Mouse (Mus musculus) hindbrain, embryonic 10.5 days (tissue): ENCODE measurements at regions not wholly inside any gene's neighbourhood (a gene's known extent, or its start where the extent isn't known, plus 50 kb on each side); places are given as distances from the start of the nearest gene placed in this dataset.
A peak's percentile ranks its signal among the peaks of the same experiment; 100 is the strongest.

Experiments
- DNase-seq: peaks from one replicate; pipeline ENCODE4 v3.0.0-alpha.2; 2017; ENCODE audit warnings: low spot score
- H3K27ac ChIP-seq: fragments of 300-500 bp; sonication (generic); 2 replicates; pipeline ENCODE4 v1.5.1; 2016; ENCODE audit warnings: mild to moderate bottlenecking, moderate library complexity
- H3K27me3 ChIP-seq: fragments of 300-500 bp; sonication (generic); 2 replicates; pipeline ENCODE4 v1.6.1; 2016; ENCODE audit warnings: mild to moderate bottlenecking; ENCODE audit not compliant: poor library complexity, insufficient read depth, severe bottlenecking
- H3K36me3 ChIP-seq: fragments of 300-500 bp; sonication (generic); 2 replicates; pipeline ENCODE4 v1.6.1; 2016; ENCODE audit warnings: mild to moderate bottlenecking, moderate library complexity
- H3K4me1 ChIP-seq: fragments of 300-500 bp; sonication (generic); replicated peaks from 2 replicates; pipeline ENCODE4 v1.6.1; 2016; ENCODE audit warnings: mild to moderate bottlenecking
- H3K4me3 ChIP-seq: fragments of 300-500 bp; sonication (generic); 2 replicates; pipeline ENCODE4 v1.5.1; 2016; ENCODE audit warnings: mild to moderate bottlenecking, moderate library complexity
- H3K9me3 ChIP-seq: fragments of 300-500 bp; sonication (generic); 2 replicates; pipeline ENCODE4 v1.6.1; 2016; ENCODE audit warnings: mild to moderate bottlenecking, moderate library complexity
- WGBS: fragments of 180-500 bp; shearing (Covaris S2); methylation state at CpG from one replicate; pipeline ENCODE4 v1.1.7; 2016; 5-methylcytosine and 5-hydroxymethylcytosine counted together

DNA sequence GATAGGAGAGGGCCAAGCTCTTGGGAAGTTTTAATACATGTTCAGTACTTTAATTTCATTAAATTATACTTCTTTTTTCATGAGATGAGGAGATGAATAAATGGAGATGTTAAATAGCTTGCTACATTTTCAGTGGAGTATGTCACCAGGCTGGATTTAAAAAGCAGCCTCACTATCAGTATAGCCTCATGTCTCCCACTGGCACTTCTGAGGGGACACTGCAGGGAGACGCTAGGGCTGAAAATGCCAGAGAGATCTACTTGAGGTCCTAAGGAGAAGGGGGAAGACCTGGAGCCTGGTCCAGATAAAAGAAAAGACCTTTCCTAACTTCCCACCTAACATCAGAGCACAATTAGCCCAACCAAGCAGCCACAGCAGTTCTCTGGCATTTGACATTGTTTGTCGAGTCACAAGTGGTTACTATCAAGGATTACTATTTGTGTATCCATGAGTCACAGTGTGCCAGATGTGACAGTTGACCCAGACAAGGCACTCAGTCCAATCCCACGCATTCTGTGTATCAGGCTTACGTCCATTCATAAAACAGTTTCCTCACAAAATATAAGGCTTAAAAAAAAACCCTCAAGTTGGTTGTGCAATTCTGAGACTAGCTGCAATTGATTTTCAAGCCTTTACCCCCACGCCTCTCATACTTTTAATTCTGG is 703.8 kb downstream of the Inhba start:
- H3K36me3 ChIP-seq = no peaks in the 10 kb centered on the region
- H3K27me3 ChIP-seq = no peaks in the 10 kb centered on the region
- no peak overlapping the region for H3K4me3 ChIP-seq
- no peak overlapping the region for H3K27ac ChIP-seq
- WGBS = 80% methylated on average over 5 of the region's 5 CpGs
- H3K9me3 ChIP-seq = no peaks in the 10 kb centered on the region
- 0 out of 2 replicates have a peak, but pooled peaks cover 3% of the 10 kb centered on the region for H3K4me1 ChIP-seq
- DNase-seq = no peak

DNA sequence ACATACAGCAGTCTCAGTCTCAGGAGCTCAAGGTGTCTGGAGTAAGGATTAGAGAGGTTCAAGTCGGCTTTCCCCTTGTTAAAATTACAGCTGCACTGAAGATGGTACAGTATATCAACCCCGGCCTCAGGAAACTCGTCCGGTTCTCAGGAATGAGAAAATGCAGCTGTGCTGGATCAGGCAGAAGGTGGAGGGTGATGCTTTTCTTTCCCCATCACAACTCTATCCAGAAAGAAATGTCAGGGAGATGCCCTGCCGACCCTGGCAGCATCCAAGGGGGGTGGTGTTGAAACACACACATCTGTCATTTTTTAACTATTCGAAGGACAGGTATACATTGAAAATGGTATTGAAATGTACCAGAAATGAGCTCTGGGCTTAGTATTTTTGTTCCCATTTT is 704.7 kb downstream of the Inhba start:
- no peak overlapping the region for H3K4me3 ChIP-seq
- 0 out of 2 replicates have a peak, but pooled peaks cover 3% of the 10 kb centered on the region for H3K4me1 ChIP-seq
- WGBS = 63% methylated on average over 6 of the region's 6 CpGs
- no peaks in the 10 kb centered on the region for H3K27me3 ChIP-seq
- H3K36me3 ChIP-seq = no peaks in the 10 kb centered on the region
- H3K9me3 ChIP-seq = no peaks in the 10 kb centered on the region
- DNase-seq = no peak
- H3K27ac ChIP-seq = 0 out of 2 replicates have a peak overlapping the region, but pooled peaks have one; percentile 16

DNA sequence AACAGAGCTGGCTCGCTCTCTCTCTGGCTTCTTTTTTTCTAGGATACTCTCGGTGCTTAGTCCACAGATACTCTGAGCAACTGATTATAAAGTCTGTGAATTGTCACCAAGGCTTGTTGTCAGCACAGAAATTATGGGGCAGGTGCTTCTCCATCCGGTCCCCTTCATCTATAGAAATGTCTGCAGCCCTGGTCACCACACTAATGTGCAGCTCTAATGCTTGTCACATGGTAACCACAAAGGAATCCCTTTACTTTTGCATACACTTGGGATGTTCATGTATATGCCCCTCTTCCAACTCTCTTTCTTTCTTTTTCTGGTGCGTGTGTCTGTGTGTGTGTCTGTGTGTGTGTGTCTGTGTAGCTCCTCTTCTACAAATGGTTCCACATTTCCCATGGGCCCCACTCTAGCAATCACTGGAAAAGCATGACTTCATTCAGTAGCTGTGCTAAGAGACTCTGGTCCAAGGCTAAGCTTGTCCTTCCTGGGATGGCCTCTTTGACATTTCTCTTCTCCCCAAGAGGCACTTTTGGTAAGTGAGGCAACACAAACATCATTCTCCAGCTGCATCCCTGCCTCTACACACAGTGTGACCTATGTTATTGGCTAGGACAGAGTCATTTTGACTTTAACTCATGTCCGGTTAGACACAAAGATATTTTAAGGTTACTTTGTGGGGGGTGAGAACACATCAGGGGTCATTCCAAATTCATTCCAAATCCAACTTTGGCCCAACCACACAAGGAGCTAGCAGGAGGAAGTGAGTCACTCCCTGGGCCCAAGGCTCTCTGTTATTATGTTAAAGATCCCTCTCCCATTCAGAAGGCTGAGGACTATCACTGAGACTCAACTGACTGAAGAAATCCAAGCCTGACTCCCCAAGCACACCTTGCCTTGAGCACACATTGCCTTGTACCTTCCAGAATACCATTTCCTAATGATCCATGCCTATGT is 705.4 kb downstream of the Inhba start:
- Histone ChIP-seq H3K27me3 (no peaks in the 10 kb centered on the region), H3K27ac (no peak overlapping the region), H3K4me3 (no peak overlapping the region), H3K4me1 (0 out of 2 replicates have a peak, but pooled peaks cover 3% of the 10 kb centered on the region), H3K36me3 (no peaks in the 10 kb centered on the region), H3K9me3 (no peaks in the 10 kb centered on the region)
- no peak for DNase-seq
- WGBS = 64% methylated on average over 5 of the region's 5 CpGs

DNA sequence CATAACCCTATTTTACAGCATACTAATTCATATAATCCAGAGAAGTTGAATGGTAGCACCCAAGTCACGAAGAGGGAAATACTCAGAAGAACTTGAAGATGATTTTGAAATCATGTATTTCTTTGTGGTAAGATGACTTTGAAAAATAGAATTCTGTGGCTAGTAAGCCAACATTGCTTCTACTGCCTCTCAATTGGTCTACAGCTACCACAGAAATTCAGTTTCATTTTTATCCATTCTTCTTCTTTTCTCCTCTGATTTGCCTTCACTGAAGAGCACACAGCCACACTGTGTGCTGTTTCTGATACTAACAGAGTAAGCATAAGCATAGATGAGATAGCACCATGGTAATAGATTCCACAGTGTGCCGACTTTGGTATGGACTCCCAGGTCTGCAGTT is 708.4 kb downstream of the Inhba start:
- Histone ChIP-seq H3K27me3 (no peaks in the 10 kb centered on the region), H3K9me3 (no peaks in the 10 kb centered on the region), H3K27ac (no peak overlapping the region), H3K4me3 (no peak overlapping the region), H3K36me3 (no peaks in the 10 kb centered on the region), H3K4me1 (0 out of 2 replicates have a peak, but pooled peaks cover 3% of the 10 kb centered on the region)
- 87% methylated on average over 2 of the region's 2 CpGs for whole genome bisulfite sequencing
- no peak for DNase-seq

DNA sequence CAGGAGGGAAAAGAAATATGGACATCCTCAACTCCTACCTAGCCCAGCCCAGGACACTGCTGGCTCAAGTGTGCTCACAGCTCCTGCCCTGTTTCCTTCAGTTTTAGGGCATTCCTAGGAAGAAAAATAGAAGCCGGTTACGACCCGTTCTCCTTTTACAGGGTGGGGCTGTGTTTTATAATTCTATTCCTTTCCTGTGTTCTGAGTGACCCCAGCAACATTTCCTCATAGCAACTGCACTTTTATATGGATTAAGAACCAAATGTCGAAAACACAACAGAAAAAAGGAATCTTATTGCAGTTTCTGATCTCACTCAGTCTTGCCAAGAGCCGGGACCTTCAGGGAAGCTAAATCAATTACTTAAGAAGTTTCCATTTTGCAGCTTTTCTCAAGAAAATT is 713.7 kb downstream of the Inhba start:
- WGBS = 86% methylated on average over 5 of the region's 5 CpGs
- H3K9me3 ChIP-seq = no peaks in the 10 kb centered on the region
- H3K36me3 ChIP-seq = no peaks in the 10 kb centered on the region
- no peaks in the 10 kb centered on the region for H3K27me3 ChIP-seq
- no peak for DNase-seq
- no peak overlapping the region for H3K4me3 ChIP-seq
- H3K4me1 ChIP-seq = no peaks in the 10 kb centered on the region
- no peak overlapping the region for H3K27ac ChIP-seq

DNA sequence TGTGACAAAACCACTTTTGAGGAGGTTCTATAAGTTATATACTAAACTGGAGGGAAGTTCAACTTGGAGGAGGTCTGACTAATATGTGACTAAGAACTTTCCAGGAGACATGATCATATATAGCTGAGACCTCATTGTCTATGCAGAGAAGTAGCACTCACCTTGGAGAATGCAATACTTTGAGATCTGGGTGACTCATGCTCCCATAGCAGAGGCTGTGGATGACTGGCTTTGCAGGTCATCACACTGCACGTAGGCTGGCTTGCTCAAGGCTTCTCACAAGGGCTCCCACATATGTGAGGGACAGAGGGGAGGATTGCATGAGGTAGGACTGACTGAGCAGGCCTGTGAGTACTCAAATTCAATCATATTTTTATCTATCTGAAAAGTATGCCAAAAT is 726.7 kb downstream of the Inhba start:
- 84% methylated on average over 1 of the region's 1 CpGs for WGBS
- Histone ChIP-seq H3K27ac (no peak overlapping the region), H3K27me3 (no peaks in the 10 kb centered on the region), H3K4me3 (no peak overlapping the region), H3K36me3 (no peaks in the 10 kb centered on the region), H3K9me3 (no peaks in the 10 kb centered on the region), H3K4me1 (no peaks in the 10 kb centered on the region)
- DNase-seq = no peak

DNA sequence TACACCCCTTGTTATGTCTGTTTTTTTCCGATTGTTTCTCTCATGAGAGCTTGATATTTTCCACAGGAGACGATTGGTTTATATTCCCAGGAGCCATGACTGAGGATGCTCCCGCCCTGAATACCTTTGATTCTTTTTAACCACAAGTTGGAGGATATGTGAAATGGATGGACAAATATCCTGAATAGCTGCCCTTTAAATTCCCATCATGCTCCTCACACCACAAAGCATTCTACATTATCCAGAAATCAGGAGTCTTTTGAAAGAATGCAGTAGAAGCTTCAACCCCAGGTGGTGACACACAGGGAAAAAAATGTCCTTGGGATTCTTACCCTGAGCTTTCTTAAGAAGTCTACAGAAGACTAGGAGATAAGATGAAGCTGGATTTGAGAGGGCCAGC is 727.9 kb downstream of the Inhba start:
- no peaks in the 10 kb centered on the region for H3K4me1 ChIP-seq
- H3K36me3 ChIP-seq = no peaks in the 10 kb centered on the region
- no peak overlapping the region for H3K4me3 ChIP-seq
- H3K27ac ChIP-seq = no peak overlapping the region
- no peaks in the 10 kb centered on the region for H3K27me3 ChIP-seq
- no peaks in the 10 kb centered on the region for H3K9me3 ChIP-seq
- 90% methylated on average over 3 of the region's 3 CpGs for WGBS
- DNase-seq = no peak

DNA sequence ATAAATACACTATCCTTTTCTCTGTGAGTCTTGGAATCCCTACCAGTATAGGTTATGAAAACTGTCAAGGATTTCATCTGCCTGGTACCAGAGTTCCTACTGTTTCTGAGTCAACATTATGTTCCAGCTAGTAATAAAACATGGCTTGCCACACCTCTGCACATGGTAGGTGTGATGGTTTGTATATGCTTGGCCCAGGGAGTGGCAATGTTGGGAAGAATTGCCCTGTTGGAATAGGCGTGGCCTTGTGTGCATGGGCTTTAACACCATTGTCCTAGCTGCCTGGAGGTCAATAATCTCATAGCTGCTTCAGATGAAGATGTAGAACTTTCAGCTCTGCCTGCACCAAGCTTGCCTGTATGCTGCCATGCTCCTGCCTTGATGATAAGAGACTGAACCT is 732.6 kb downstream of the Inhba start:
- H3K4me3 ChIP-seq = no peak overlapping the region
- DNase-seq = no peak
- 97% methylated on average over 1 of the region's 1 CpGs for WGBS
- no peaks in the 10 kb centered on the region for H3K9me3 ChIP-seq
- no peaks in the 10 kb centered on the region for H3K27me3 ChIP-seq
- no peak overlapping the region for H3K27ac ChIP-seq
- no peaks in the 10 kb centered on the region for H3K4me1 ChIP-seq
- H3K36me3 ChIP-seq = no peaks in the 10 kb centered on the region

DNA sequence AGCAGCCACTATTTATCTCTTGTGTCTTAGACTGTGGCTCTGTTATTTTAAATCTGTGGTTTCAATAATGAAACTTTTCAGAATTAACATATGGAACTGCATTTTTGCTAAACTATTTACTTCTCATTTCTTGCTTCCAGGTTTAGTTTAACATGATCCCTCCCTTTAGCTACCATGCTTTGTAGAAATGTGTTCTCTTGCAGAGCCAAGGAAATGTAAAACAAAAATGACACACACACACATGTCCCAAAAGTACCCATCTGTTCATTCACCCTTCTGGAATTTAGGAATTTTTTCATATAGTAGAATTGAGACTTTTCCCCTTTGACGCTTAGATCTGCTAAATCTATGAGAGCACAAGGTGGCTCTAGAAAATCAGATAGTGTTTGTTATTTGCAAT is 734.0 kb downstream of the Inhba start:
- Histone ChIP-seq H3K27ac (no peak overlapping the region), H3K27me3 (no peaks in the 10 kb centered on the region), H3K36me3 (no peaks in the 10 kb centered on the region), H3K9me3 (no peaks in the 10 kb centered on the region), H3K4me3 (no peak overlapping the region), H3K4me1 (no peaks in the 10 kb centered on the region)
- no peak for DNase-seq
- 92% methylated on average over 1 of the region's 1 CpGs for WGBS

DNA sequence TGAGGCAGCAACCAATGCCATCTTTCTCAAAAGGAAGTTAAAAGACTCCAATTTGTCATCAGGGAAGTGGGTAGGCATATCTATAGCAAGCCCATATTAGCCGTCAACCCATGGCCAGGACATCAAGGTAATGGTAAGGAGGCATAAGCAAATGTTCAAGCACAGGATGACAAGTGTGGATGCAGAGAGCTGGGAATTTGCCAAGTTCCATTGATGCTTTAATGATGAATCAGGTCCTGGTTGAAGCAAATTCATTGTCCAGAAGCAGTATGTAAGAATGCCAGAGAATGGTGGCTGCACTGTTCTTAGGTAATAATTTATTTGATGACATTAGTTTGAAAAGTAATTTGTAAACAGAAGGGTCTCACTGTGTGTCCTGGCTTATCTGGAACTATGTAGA is 734.8 kb downstream of the Inhba start:
- H3K4me1 ChIP-seq = no peaks in the 10 kb centered on the region
- no peaks in the 10 kb centered on the region for H3K36me3 ChIP-seq
- WGBS = 88% methylated on average over 1 of the region's 1 CpGs
- no peak for DNase-seq
- no peak overlapping the region for H3K4me3 ChIP-seq
- no peak overlapping the region for H3K27ac ChIP-seq
- no peaks in the 10 kb centered on the region for H3K27me3 ChIP-seq
- no peaks in the 10 kb centered on the region for H3K9me3 ChIP-seq

DNA sequence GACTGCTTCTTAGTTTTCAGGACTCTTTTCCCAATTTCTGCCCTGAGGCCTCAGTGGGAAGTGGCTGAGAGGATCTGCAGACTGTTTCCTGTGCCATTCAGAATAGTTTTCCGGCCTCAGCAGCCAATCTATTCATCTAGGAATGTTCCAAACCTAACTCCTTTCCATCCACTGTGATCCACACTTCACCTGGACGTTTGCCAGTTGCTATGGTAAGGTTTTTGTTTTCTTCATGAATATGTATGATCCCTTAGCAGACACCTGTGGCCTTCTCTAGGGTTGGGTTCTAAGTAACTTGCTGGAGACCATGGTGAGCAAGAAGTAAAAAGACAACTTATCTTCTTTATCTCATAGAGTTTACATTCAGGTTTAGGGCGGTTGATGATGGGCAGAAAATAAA is 744.6 kb downstream of the Inhba start:
- no peaks in the 10 kb centered on the region for H3K27me3 ChIP-seq
- DNase-seq = no peak
- 69% methylated on average over 3 of the region's 3 CpGs for WGBS
- H3K4me3 ChIP-seq = no peak overlapping the region
- no peaks in the 10 kb centered on the region for H3K4me1 ChIP-seq
- H3K36me3 ChIP-seq = no peaks in the 10 kb centered on the region
- H3K9me3 ChIP-seq = no peaks in the 10 kb centered on the region
- H3K27ac ChIP-seq = no peak overlapping the region

DNA sequence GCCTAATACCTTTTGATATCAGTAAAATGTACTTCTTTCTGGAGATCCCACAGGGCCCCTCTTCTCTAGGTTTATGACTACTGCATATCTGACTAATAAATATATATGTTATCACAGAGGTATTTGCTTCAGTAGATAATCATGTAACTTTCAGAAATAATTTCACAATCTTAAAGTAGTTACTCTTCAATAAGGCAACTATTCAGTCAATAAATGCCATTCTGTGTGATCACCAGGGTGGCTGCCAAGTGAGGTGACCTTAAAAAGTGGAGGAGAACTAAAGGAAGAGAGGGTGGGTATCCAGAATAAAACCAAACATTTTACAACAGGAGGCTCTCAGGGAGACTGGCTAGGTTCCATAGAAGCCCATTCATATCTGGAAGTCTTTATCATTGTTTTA is 748.4 kb downstream of the Inhba start:
- H3K27me3 ChIP-seq = no peaks in the 10 kb centered on the region
- no peak overlapping the region for H3K27ac ChIP-seq
- H3K36me3 ChIP-seq = no peaks in the 10 kb centered on the region
- peaks cover 15% of the 10 kb centered on the region for H3K4me1 ChIP-seq
- DNase-seq = no peak
- no peak overlapping the region for H3K4me3 ChIP-seq
- H3K9me3 ChIP-seq = no peaks in the 10 kb centered on the region

DNA sequence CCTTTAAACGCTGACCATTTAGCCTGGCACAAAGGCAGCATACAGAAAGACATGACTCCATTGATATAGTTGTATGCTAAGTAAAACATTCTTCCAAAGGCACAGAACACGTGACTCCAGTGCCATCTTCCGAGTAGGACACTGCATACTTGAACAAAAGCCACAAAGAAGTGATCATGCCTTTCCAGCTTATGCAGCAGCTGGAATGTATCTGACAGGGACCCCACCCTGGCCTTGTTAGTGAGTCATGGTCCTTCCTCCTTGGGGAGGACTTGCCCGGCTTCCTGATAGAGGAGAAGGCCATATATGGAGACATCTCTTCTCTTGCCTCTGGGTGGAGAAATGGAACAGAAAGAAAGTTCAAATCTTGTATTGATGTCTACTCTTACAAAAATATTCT is 749.8 kb downstream of the Inhba start:
- 84% methylated on average over 4 of the region's 4 CpGs for WGBS
- Histone ChIP-seq H3K4me1 (peaks cover 15% of the 10 kb centered on the region), H3K27me3 (no peaks in the 10 kb centered on the region)

More for the DNA sequence above, 749.8 kb downstream of the Inhba start:
- H3K4me3 ChIP-seq = no peak overlapping the region
- no peaks in the 10 kb centered on the region for H3K36me3 ChIP-seq
- no peak for DNase-seq
- H3K9me3 ChIP-seq = no peaks in the 10 kb centered on the region
- no peak overlapping the region for H3K27ac ChIP-seq
